Mouse (Mus musculus) cortical plate, adult 2 months (tissue): Measurements from ENCODE around the gene Zfp654.

Experiments
- CTCF ChIP-seq: fragments of 200-500 bp; IDR thresholded peaks from 2 replicates; pipeline ENCODE4 v1.5.1; 2011; ENCODE audit warnings: mild to moderate bottlenecking, control low read depth, low read length; ENCODE audit not compliant: insufficient read depth; ENCODE audit errors: extremely low read depth
- POLR2A ChIP-seq: fragments of 200-500 bp; IDR thresholded peaks from 2 replicates; pipeline ENCODE4 v1.6.1; 2011; ENCODE audit warnings: mild to moderate bottlenecking, low read length, control low read depth; ENCODE audit not compliant: insufficient read depth; ENCODE audit errors: extremely low read depth

GRCm38 (mm10) chr16:64756321-64756720, 95.1 kb downstream of the Zfp654 start:
- TF ChIP-seq CTCF (no peak), POLR2A (no peak)
